Mouse (Mus musculus) liver, adult 2 months (tissue): ENCODE results near the gene Mphosph8. TPM values are rescaled to one million over a fixed set of nuclear protein-coding genes. Genes with fewer than 3 reads are reported as not detected.

Source experiments
- DNase-seq: peaks from one replicate; pipeline ENCODE4 v3.0.0-alpha.2; 2011; ENCODE audit warnings: low read depth, low spot score; ENCODE audit errors: extremely low read depth
- H3K27ac ChIP-seq: fragments of 200-500 bp; replicated peaks from 2 replicates; pipeline ENCODE4 v1.5.1; 2012; ENCODE audit warnings: low read depth, mild to moderate bottlenecking, control low read depth, inconsistent platforms, low read length; ENCODE audit not compliant: insufficient read depth
- H3K27me3 ChIP-seq: fragments of 200-500 bp; 2 replicates; pipeline ENCODE4 v1.6.1; 2012; ENCODE audit warnings: mild to moderate bottlenecking, moderate library complexity, low read length, inconsistent platforms; ENCODE audit not compliant: control insufficient read depth, insufficient read depth
- H3K36me3 ChIP-seq: fragments of 200-500 bp; 2 replicates; pipeline ENCODE4 v1.6.1; 2012; ENCODE audit warnings: low read length, inconsistent platforms; ENCODE audit not compliant: control insufficient read depth, insufficient read depth
- H3K4me1 ChIP-seq: fragments of 200-500 bp; 2 replicates; pipeline ENCODE4 v1.6.1; 2011; ENCODE audit warnings: low read length; ENCODE audit not compliant: control insufficient read depth, insufficient read depth
- H3K4me3 ChIP-seq: fragments of 200-500 bp; 2 replicates; pipeline ENCODE4 v1.5.1; 2011; ENCODE audit warnings: low read depth, mild to moderate bottlenecking, control low read depth, low read length, moderate library complexity; ENCODE audit not compliant: insufficient read depth
- H3K79me2 ChIP-seq: fragments of 200-500 bp; 2 replicates; pipeline ENCODE4 v1.6.1; 2012; ENCODE audit warnings: inconsistent platforms, mild to moderate bottlenecking, low read length, moderate library complexity; ENCODE audit not compliant: control insufficient read depth, insufficient read depth
- H3K9ac ChIP-seq: fragments of 200-500 bp; 2 replicates; pipeline ENCODE4 v1.6.1; 2012; ENCODE audit warnings: low read depth, mild to moderate bottlenecking, control low read depth, inconsistent platforms, low read length
- CTCF ChIP-seq: fragments of 200-500 bp; IDR thresholded peaks from 2 replicates; pipeline ENCODE4 v1.5.1; 2011; ENCODE audit warnings: low read depth, low read length, control low read depth
- POLR2A ChIP-seq: fragments of 200-500 bp; IDR thresholded peaks from 2 replicates; pipeline ENCODE4 v1.6.1; 2011; ENCODE audit warnings: low read length, control low read depth; ENCODE audit not compliant: insufficient read depth; ENCODE audit errors: extremely low read depth
- WGBS: fragments of 180-500 bp; shearing (Covaris S2); methylation state at CpG from one replicate; pipeline ENCODE4 v1.1.7; 2018; 5-methylcytosine and 5-hydroxymethylcytosine counted together
- polyA plus RNA-seq: library from polyadenylated mRNA; depleted of rRNA; stranded (reverse); fragments of >200 nt; gene quantifications from 2 replicates; pipeline ENCODE4 v1.2.3, GENCODE M21; 2012; rRNA removed
- total RNA-seq: library from RNA; depleted of rRNA; stranded (reverse); fragments of >200 nt; gene quantifications from 2 replicates; pipeline ENCODE4 v1.2.3, GENCODE M21; 2014; rRNA removed

The Mphosph8 gene
- total and polyA plus RNA-seq, 2 experiments, result 2.8 to 10.4 TPM

DNA sequence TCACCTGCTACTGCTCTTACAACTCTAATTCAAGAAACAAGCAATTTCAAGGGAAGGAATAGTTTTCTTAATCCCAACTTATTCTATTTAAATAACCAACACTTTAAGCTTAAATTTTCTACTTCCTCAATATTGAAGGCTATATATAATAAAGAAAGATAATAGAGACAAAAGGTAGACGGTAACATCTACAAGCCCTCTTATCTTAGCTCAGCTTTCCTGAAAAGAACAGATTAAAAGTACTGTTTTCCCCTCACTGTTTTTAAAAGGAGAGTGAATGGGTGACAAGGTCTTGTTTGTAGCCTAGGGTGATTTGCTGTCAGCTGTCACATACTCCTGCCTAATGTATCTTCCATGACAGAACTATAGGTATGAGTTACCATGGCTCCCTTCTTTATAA lies 58.4 kb downstream of the Mphosph8 start:
- H3K27ac ChIP-seq, result no peak overlapping the region
- WGBS, result 68% methylated on average over 1 of the region's 1 CpGs
- H3K36me3 ChIP-seq, result no peaks in the 10 kb centered on the region
- H3K27me3 ChIP-seq, result no peaks in the 10 kb centered on the region
- DNase-seq, result no peak
- TF ChIP-seq POLR2A (no peak), CTCF (no peak)
- no peak overlapping the region for H3K9ac ChIP-seq
- H3K4me3 ChIP-seq, result no peak overlapping the region
- no peaks in the 10 kb centered on the region; the same call in 1 of the 2 replicates for H3K79me2 ChIP-seq
- no peaks in the 10 kb centered on the region for H3K4me1 ChIP-seq

DNA sequence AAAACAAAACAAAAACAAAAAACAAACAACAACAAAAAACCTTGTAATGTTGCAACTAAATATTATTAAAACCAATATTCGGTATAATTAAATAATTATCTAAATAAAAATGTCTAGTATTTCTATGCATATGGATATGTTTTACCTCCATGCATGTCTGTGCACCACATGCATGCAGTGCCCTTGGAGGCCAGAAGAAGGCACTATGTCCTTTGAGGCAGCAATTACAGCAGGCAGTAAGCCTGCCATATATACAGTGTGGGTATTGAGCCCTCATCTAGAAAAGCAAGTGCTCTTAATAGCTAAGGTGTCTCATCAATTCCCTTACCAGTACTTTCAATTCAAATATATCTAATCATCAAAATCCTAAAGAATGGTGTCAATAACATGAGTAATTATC lies 72.1 kb downstream of the Mphosph8 start:
- 97% methylated on average over 1 of the region's 1 CpGs for WGBS
- DNase-seq, result no peak
- H3K4me3 ChIP-seq, result no peak overlapping the region
- no peak overlapping the region for H3K27ac ChIP-seq
- H3K27me3 ChIP-seq, result no peaks in the 10 kb centered on the region
- TF ChIP-seq CTCF (no peak; the same call in 1 of the 2 replicates), POLR2A (no peak)
- H3K4me1 ChIP-seq, result no peaks in the 10 kb centered on the region
- peaks cover 12% of the 10 kb centered on the region for H3K36me3 ChIP-seq
- H3K9ac ChIP-seq, result no peak overlapping the region
- peaks cover 7% of the 10 kb centered on the region; the same call in 1 of the 2 replicates for H3K79me2 ChIP-seq

Other genes with a start within 250 kb of the Mphosph8 start
- gene Cenpj, start 92.8 kb upstream of the Mphosph8 start, total RNA-seq, result 1.4 and 4.1 TPM in 2 replicates
- 0.54 and 0.67 TPM in 2 replicates for gene Cenpj, start 92.8 kb upstream of the Mphosph8 start, polyA plus RNA-seq
- 7.8 and 8.0 TPM in 2 replicates for gene Parp4, start 92.6 kb upstream of the Mphosph8 start, total RNA-seq
- 1.8 and 2.6 TPM in 2 replicates for gene Parp4, start 92.6 kb upstream of the Mphosph8 start, polyA plus RNA-seq
- gene Pspc1, start 110.1 kb downstream of the Mphosph8 start, total RNA-seq, result 6.5 and 11.6 TPM in 2 replicates
- gene Pspc1, start 110.1 kb downstream of the Mphosph8 start, polyA plus RNA-seq, result 1.3 and 1.8 TPM in 2 replicates
- gene Zmym5, start 143.5 kb downstream of the Mphosph8 start, total RNA-seq, result 14.2 and 18.5 TPM in 2 replicates
- gene Zmym5, start 143.5 kb downstream of the Mphosph8 start, polyA plus RNA-seq, result 2.8 and 3.0 TPM in 2 replicates
- gene Zmym2, start 218.4 kb downstream of the Mphosph8 start, total RNA-seq, result 22.9 TPM in 2 replicates
- gene Zmym2, start 218.4 kb downstream of the Mphosph8 start, polyA plus RNA-seq, result 1.9 and 3.9 TPM in 2 replicates